ENCODE assay signal across 10 mouse cellular contexts in genomic region chr11:117279993-117280392, GRCm38 (mm10).
DNase-seq lines count a peak whose midpoint lies in the region; ATAC-seq lines count a peak whose summit lies in the region.
"Had no signal": no experiment of that assay in that cellular context is flagged by ENCODE, and none has a peak within 500 bp of the region (broad histone marks: within the 10 kb centered on the region; RNA-seq: fewer than 3 reads in every experiment).

No protein-coding gene starts in this region.

- no peak overlapping the region for H3K9ac ChIP-seq in liver, embryonic 11.5 days (ENCODE audit: low read depth, low read length)
- H3K9ac ChIP-seq: neural tube, embryonic 13.5 days had no signal

- DNase-seq in adrenal gland, adult 2 months, result peak; percentile 62
- no peak for DNase-seq in adrenal gland, postnatal 25 days
- peak; percentile 32 for DNase-seq in retina, postnatal 1 day
- DNase-seq in retina, embryonic 14.5 days (ENCODE audit: low spot score), result no peak
- no peak for DNase-seq in liver, embryonic 11.5 days (ENCODE audit: low spot score)
- no peak for DNase-seq in natural killer cell, adult 2 months (ENCODE audit: low spot score in 2 of 2)
- DNase-seq in gastrocnemius, postnatal 25 days, result no peak

- H3K4me2 ChIP-seq in liver, embryonic 11.5 days, result no peak overlapping the region
- H3K4me2 ChIP-seq: heart, embryonic 11.5 days; neural tube, embryonic 13.5 days had no signal

- 63% methylated on average over 4 of the region's 4 CpGs for WGBS in liver, embryonic 11.5 days

- H3K9me3 ChIP-seq in liver, embryonic 11.5 days (ENCODE audit: control insufficient read depth, low read length), result no peaks in the 10 kb centered on the region
- H3K9me3 ChIP-seq: neural tube, embryonic 13.5 days had no signal

- no peak overlapping the region for H3K4me3 ChIP-seq in liver, embryonic 11.5 days (ENCODE audit: low read depth, low read length)
- H3K4me3 ChIP-seq: neural tube, embryonic 13.5 days had no signal

- H3K36me3 ChIP-seq in liver, embryonic 11.5 days (ENCODE audit: control insufficient read depth, insufficient read depth, low read length), result no peaks in the 10 kb centered on the region
- H3K36me3 ChIP-seq: neural tube, embryonic 13.5 days had no signal

- no peaks in the 10 kb centered on the region for H3K27me3 ChIP-seq in liver, embryonic 11.5 days (replicated peaks; ENCODE audit: control insufficient read depth, insufficient read depth, low read length)
- H3K27me3 ChIP-seq: neural tube, embryonic 13.5 days had no signal

- H3K4me1 ChIP-seq in liver, embryonic 11.5 days (replicated peaks; ENCODE audit: control insufficient read depth, insufficient read depth, low read length), result peaks cover 81% of the 10 kb centered on the region

- H3K27ac ChIP-seq in liver, embryonic 11.5 days (ENCODE audit: low read depth, low read length), result no peak overlapping the region
- H3K27ac ChIP-seq: neural tube, embryonic 13.5 days had no signal

- ATAC-seq in liver, embryonic 11.5 days (replicated peaks; ENCODE audit: low FRiP score), result peak; percentile 69
- no peak for ATAC-seq in megakaryocyte-erythroid progenitor cell, adult 5-6 weeks (replicated peaks; ENCODE audit: low FRiP score, low TSS enrichment, poor library complexity, severe bottlenecking)

Comparison
In these comparisons a context has a peak if more than half of its experiments do, and no peak if none do; other contexts are left out.
1. DNase-seq: peak in adrenal gland, adult 2 months (single experiment) and retina, postnatal 1 day (single experiment); none in adrenal gland, postnatal 25 days (single experiment), retina, embryonic 14.5 days (single experiment), liver, embryonic 11.5 days (single experiment), natural killer cell, adult 2 months (0 of 2) and gastrocnemius, postnatal 25 days (single experiment).